Mouse (Mus musculus) G1E (cell line): ENCODE results near the gene Snap23.
"Not testable (repeated sequence)": the region's sequence is repeated elsewhere in the genome, so short reads cannot be mapped to it uniquely, and the experiment has no call there.

ENCODE experiments used
- CTCF ChIP-seq: IDR thresholded peaks from 2 replicates; pipeline ENCODE4 v1.5.1; 2012; ENCODE audit warnings: low read depth, low read length, inconsistent platforms, mixed read lengths
- GATA1 ChIP-seq: IDR thresholded peaks from 2 replicates; pipeline ENCODE4 v1.6.1; 2012; ENCODE audit warnings: borderline replicate concordance, low read length, inconsistent platforms, mixed read lengths
- GATA2 ChIP-seq: IDR thresholded peaks from 2 replicates; pipeline ENCODE4 v1.6.1; 2012; ENCODE audit warnings: low read depth, low read length, inconsistent platforms, borderline replicate concordance
- POLR2AphosphoS5 ChIP-seq: IDR thresholded peaks from 2 replicates; pipeline ENCODE4 v1.6.1; 2012; ENCODE audit warnings: low read depth, low read length, inconsistent platforms; ENCODE audit not compliant: insufficient replicate concordance
- TAL1 ChIP-seq: conservative IDR thresholded peaks from 2 replicates; pipeline ENCODE4 v1.6.1; 2012; ENCODE audit warnings: low read depth, low read length, inconsistent platforms, mixed read lengths

GRCm38 (mm10) chr2:120564548-120565188, 2.8 kb upstream of the Snap23 start:
- not testable (repeated sequence) for TF ChIP-seq GATA1, CTCF, TAL1, GATA2, POLR2AphosphoS5
